Mouse (Mus musculus): ENCODE data around the gene Anp32a. TPM values are rescaled to one million over a fixed set of nuclear protein-coding genes. Genes with fewer than 3 reads are reported as not detected.
A peak's percentile ranks its signal among the peaks of the same experiment; 100 is the strongest.

Anp32a gene
- polyA plus RNA-seq, 1 experiment from 2014 or later = 1,273 TPM

- H3K36me3 ChIP-seq (ENCODE audit: inconsistent target) = no peaks in the 10 kb centered on the region
Observed at GRCm38 (mm10) chr9:62354838-62355719, 14.0 kb downstream of the Anp32a start.

GRCm38 (mm10) chr9:62355763-62356162 lies 14.7 kb downstream of the Anp32a start:
- Histone ChIP-seq H3K4me3 (ENCODE audit: inconsistent target) (no peak overlapping the region), H3K36me3 (ENCODE audit: inconsistent target) (no peaks in the 10 kb centered on the region), H3K79me2 (ENCODE audit: inconsistent target) (peaks cover 98% of the 10 kb centered on the region), H3K27ac (no peak overlapping the region)
- 94% methylated on average over 6 of the region's 6 CpGs for WGBS (ENCODE audit: missing documents)

More at GRCm38 (mm10) chr9:62354838-62355719, 14.0 kb downstream of the Anp32a start:
- Histone ChIP-seq H3K79me2 (ENCODE audit: inconsistent target) (peaks cover 98% of the 10 kb centered on the region), H3K27ac (no peak overlapping the region), H3K4me3 (ENCODE audit: inconsistent target) (no peak overlapping the region)
- 85% methylated on average over 16 of the region's 16 CpGs for WGBS (ENCODE audit: missing documents)

- WGBS (ENCODE audit: missing documents) = 90% methylated on average over 8 of the region's 8 CpGs
- H3K79me2 ChIP-seq (ENCODE audit: inconsistent target) = peaks cover 99% of the 10 kb centered on the region
- H3K27ac ChIP-seq = no peak overlapping the region
- no peaks in the 10 kb centered on the region for H3K36me3 ChIP-seq (ENCODE audit: inconsistent target)
- H3K4me3 ChIP-seq (ENCODE audit: inconsistent target) = no peak overlapping the region
Observed at GRCm38 (mm10) chr9:62357593-62357992, 16.5 kb downstream of the Anp32a start.

GRCm38 (mm10) chr9:62358851-62359250 lies 17.8 kb downstream of the Anp32a start:
- Histone ChIP-seq H3K36me3 (ENCODE audit: inconsistent target) (no peaks in the 10 kb centered on the region), H3K27ac (no peak overlapping the region), H3K79me2 (ENCODE audit: inconsistent target) (peaks cover 97% of the 10 kb centered on the region), H3K4me3 (ENCODE audit: inconsistent target) (no peak overlapping the region)
- WGBS (ENCODE audit: missing documents) = 85% methylated on average over 9 of the region's 9 CpGs

GRCm38 (mm10) chr9:62360889-62361288 lies 19.8 kb downstream of the Anp32a start:
- WGBS (ENCODE audit: missing documents) = 24% methylated on average over 4 of the region's 4 CpGs
- H3K79me2 ChIP-seq (ENCODE audit: inconsistent target) = peaks cover 97% of the 10 kb centered on the region
- no peaks in the 10 kb centered on the region for H3K36me3 ChIP-seq (ENCODE audit: inconsistent target)
- peak overlapping the region; percentile 46 for H3K27ac ChIP-seq
- H3K4me3 ChIP-seq (ENCODE audit: inconsistent target) = no peak overlapping the region

GRCm38 (mm10) chr9:62362835-62363385 lies 21.8 kb downstream of the Anp32a start:
- peak overlapping the region; percentile 48 for H3K27ac ChIP-seq
- no peaks in the 10 kb centered on the region for H3K36me3 ChIP-seq (ENCODE audit: inconsistent target)
- peaks cover 97% of the 10 kb centered on the region for H3K79me2 ChIP-seq (ENCODE audit: inconsistent target)
- 64% methylated on average over 11 of the region's 11 CpGs for WGBS (ENCODE audit: missing documents)
- H3K4me3 ChIP-seq (ENCODE audit: inconsistent target) = no peak overlapping the region

GRCm38 (mm10) chr9:62363619-62364018 lies 22.5 kb downstream of the Anp32a start:
- peaks cover 97% of the 10 kb centered on the region for H3K79me2 ChIP-seq (ENCODE audit: inconsistent target)
- no peak overlapping the region for H3K4me3 ChIP-seq (ENCODE audit: inconsistent target)
- WGBS (ENCODE audit: missing documents) = 6% methylated on average over 24 of the region's 24 CpGs
- no peaks in the 10 kb centered on the region for H3K36me3 ChIP-seq (ENCODE audit: inconsistent target)
- H3K27ac ChIP-seq = peak overlapping the region; percentile 52

- Histone ChIP-seq H3K36me3 (ENCODE audit: inconsistent target) (no peaks in the 10 kb centered on the region), H3K79me2 (ENCODE audit: inconsistent target) (peaks cover 97% of the 10 kb centered on the region), H3K27ac (peak overlapping the region; percentile 52), H3K4me3 (ENCODE audit: inconsistent target) (no peak overlapping the region)
- WGBS (ENCODE audit: missing documents) = 55% methylated on average over 3 of the region's 6 CpGs
Observed at GRCm38 (mm10) chr9:62364216-62364615, 23.1 kb downstream of the Anp32a start.

GRCm38 (mm10) chr9:62364831-62365230 lies 23.7 kb downstream of the Anp32a start:
- WGBS (ENCODE audit: missing documents) = 47% methylated on average over 7 of the region's 7 CpGs
- no peaks in the 10 kb centered on the region for H3K36me3 ChIP-seq (ENCODE audit: inconsistent target)
- peaks cover 97% of the 10 kb centered on the region for H3K79me2 ChIP-seq (ENCODE audit: inconsistent target)
- no peak overlapping the region for H3K4me3 ChIP-seq (ENCODE audit: inconsistent target)
- H3K27ac ChIP-seq = peak overlapping the region; percentile 52; the same call in 1 of the 2 replicates

- WGBS (ENCODE audit: missing documents) = 45% methylated on average over 6 of the region's 8 CpGs
- Histone ChIP-seq H3K27ac (peak overlapping the region; percentile 4; the same call in 1 of the 2 replicates), H3K4me3 (ENCODE audit: inconsistent target) (no peak overlapping the region), H3K36me3 (ENCODE audit: inconsistent target) (no peaks in the 10 kb centered on the region), H3K79me2 (ENCODE audit: inconsistent target) (peaks cover 97% of the 10 kb centered on the region)
Observed at GRCm38 (mm10) chr9:62365326-62366080, 24.4 kb downstream of the Anp32a start.

- no peak overlapping the region for H3K4me3 ChIP-seq (ENCODE audit: inconsistent target)
- H3K79me2 ChIP-seq (ENCODE audit: inconsistent target) = peaks cover 97% of the 10 kb centered on the region
- H3K27ac ChIP-seq = peak overlapping the region; percentile 45; the same call in 1 of the 2 replicates
- H3K36me3 ChIP-seq (ENCODE audit: inconsistent target) = no peaks in the 10 kb centered on the region
- 77% methylated on average over 23 of the region's 23 CpGs for WGBS (ENCODE audit: missing documents)
Observed at GRCm38 (mm10) chr9:62366478-62367458, 25.7 kb downstream of the Anp32a start.

- Histone ChIP-seq H3K4me3 (ENCODE audit: inconsistent target) (no peak overlapping the region), H3K36me3 (ENCODE audit: inconsistent target) (no peaks in the 10 kb centered on the region), H3K79me2 (ENCODE audit: inconsistent target) (peaks cover 94% of the 10 kb centered on the region), H3K27ac (peak overlapping the region; percentile 45; the same call in 1 of the 2 replicates)
- WGBS (ENCODE audit: missing documents) = 36% methylated on average over 10 of the region's 10 CpGs
Observed at GRCm38 (mm10) chr9:62367510-62368071, 26.5 kb downstream of the Anp32a start.

GRCm38 (mm10) chr9:62368256-62368905 lies 27.3 kb downstream of the Anp32a start:
- Histone ChIP-seq H3K36me3 (ENCODE audit: inconsistent target) (no peaks in the 10 kb centered on the region), H3K4me3 (ENCODE audit: inconsistent target) (no peak overlapping the region), H3K27ac (no peak overlapping the region), H3K79me2 (ENCODE audit: inconsistent target) (peaks cover 86% of the 10 kb centered on the region)
- 94% methylated on average over 6 of the region's 6 CpGs for WGBS (ENCODE audit: missing documents)

Data from macrophage (primary cell).